Mouse (Mus musculus) T-cell, adult 2 months (primary cell): Measurements from ENCODE around the gene Zbtb32.

ENCODE experiments used
- DNase-seq: peaks from one replicate; pipeline ENCODE4 v3.0.0; 2022; ENCODE audit warnings: low spot score

Gene Zbtb32

GRCm38 (mm10) chr7:30600651-30601050 is 1.9 kb upstream of the Zbtb32 start:
- DNase-seq = no peak

DNA sequence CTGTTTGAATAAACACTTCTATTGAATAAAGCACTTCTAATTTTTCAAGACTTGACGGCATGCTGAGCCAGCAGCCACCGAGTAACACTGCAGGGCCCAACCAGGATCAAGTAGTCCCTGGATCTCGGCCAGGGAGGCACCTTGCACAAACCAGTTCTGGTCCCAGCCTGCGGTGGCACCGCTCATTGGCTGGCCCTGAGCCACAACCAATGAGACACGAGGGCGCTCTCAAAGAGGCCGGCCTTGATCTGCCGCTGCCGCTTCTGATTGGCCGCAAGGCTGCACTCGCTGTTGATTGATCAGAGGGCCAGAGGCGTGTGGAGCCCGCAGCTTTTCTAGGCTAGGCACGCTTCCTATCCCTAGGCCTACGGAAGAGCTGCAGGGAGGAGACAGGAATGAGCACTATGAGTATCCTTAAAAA is 1.2 kb upstream of the Zbtb32 start:
- DNase-seq = peak; percentile 48

GRCm38 (mm10) chr7:30596811-30597210 is 1.9 kb downstream of the Zbtb32 start:
- DNase-seq = no peak

DNA sequence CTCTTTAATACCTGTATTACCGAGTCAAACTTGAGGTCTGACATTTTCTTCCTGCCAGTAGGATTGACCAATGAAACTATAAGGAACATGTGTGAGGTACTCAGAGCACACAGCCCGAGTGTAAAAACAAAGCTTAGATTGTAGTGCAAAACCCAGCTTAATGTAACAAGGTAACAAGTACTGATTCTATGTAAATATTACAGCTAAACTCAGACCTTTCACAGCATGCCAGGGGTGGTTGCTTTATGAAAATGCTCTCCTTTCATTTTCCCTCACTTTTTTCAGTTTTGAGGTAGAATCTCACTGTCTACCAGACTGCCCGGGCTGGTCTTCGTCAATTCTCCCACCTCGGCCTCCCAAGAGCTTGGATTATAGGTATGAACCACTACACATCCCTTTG is 2.6 kb downstream of the Zbtb32 start:
- DNase-seq = no peak

DNA sequence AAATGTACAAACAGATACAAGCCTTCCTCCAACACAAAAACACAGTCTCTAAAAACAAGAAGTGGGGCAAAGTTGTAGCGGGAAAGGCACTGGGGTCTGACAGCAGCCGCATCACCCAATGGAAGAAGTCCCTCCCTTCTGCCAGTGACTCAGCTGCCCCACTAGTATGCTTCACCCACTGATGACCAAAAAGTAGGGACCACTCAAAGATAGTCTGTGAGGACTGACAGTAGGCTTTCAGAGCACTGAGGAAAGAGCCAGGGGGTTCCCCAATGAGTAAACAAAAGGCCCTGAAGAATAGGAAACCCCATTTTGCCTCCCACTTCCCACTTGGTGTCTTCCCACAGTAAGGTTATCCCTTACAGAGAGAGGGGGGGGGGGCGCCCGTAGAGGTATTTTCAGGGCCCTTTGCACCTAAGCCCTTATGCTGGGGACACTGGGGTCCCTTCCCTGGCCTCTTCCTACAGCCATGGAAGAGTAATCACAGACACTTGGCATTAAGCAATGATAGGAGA is 4.1 kb downstream of the Zbtb32 start:
- no peak for DNase-seq

DNA sequence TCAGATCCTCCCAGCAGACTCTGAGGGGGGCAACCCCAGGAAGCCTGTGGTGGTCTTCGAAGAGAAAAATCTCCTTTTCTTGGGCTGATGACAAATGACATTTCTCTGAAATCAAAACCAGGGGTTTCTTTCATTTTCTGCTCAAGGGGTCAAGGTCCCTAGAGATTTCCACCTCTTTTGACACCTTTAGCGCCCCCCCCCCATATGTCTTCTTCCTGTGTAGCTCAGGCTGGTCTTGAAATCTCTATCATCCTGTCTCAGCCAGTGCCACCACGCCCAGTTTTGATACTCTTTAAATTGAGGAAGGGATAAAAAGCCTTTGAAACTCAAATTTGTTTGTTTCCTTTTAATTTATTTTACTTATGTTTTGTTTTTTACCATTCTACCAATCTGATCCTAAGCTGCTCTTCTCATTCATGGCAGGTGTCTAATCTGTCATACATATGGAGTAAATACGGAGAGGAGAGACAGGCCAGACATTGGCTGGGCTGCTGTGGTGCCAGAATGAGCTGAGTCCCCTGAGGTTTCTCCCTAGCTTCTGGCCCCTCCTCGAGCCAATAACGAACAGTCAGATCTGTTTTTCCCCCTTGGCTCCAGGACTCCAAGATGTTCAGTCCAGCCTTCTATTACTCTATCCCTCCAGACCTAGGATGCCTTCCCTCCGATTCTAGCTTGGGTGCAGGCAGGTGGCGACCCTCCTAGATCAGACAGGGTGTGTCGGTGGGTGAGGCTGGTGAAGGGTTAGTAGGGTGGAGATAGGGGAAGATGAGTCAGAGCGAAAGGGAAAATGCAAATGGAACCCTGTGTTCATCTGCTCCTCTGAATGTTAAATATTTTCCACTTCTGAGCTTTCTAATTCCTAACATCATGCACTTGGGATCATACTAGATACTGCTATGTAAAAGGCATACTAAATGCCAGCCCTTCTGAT is 4.9 kb downstream of the Zbtb32 start:
- DNase-seq = no peak

DNA sequence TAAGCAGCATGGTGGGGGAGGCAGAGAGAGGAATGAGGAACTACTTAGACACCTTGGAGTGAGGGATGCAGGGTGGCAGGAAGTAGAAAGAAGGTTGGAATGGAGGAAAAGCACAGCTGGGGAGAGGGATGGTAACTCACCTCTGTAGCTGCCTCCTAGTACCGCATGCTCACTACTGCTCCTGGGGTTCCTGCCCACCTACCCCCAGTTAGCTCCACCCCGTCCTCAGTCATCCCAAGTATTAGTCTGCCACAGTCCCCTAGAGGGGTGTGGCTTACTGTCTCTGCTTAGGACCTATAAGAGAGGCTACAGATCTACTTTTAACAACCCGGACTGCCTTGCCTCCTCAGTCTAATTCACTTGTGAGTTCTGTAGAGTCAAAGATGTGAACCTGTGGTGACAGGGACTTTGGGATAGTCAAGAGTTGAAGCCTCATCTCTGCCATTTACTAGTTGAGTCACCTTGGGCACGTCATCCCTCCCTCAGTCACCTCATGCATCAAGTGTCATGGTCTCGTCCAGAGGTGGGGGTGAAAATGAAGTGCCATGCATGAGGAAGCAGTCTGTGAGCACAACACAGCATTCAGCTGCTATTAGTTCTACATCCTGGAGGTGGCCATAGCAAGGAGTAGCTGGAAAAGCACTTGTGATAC is 5.8 kb downstream of the Zbtb32 start:
- no peak for DNase-seq

DNA sequence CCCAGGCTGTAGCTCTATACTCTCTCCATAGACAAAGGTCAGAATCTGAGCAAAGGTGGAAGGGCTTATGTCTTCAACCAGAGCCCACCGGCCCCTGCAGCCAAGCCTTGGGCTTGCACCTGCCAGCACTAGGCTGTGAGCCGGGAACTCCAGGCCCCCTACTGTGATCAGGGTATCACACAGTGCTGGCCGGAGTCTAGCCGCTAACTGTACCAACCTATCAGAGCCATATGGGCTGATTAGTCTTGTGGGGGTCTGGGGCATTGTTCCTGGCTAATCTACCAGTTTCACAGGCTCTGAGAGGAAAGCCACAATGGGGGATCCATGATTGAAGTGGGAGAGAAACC is 7.1 kb downstream of the Zbtb32 start:
- no peak for DNase-seq

DNA sequence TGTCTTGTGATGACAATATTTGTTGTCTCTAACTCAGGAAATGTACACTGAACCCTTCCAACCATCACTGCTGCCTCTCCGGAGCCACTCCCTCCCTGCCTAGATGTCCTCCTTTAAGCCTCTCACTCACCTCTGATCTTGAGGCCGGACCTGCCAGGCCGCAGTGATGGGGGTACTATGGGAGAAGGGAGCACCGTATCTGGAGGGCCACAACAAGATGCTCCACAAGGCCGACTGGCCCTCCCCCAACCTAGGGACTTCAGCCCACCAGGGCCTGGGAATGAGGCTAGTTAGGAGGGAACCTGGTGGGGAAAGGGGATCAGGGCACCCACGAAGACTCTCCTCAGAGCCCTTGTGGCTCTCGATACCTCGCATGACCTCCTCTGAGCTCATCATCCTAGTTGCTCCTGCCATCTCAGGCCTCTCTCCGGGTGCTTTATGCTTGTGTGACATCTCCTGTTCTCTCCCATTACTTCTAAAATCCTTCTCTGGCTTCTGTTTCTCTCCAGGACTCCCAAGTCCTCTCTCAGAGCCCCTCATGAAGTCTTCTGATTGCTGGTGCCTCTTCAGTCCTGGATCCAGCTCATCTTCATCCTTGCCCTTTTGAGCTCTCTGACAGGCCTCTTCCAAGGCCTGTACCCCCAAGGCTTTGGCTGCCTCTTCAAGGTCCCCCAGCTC is 7.6 kb downstream of the Zbtb32 start:
- DNase-seq = no peak

DNA sequence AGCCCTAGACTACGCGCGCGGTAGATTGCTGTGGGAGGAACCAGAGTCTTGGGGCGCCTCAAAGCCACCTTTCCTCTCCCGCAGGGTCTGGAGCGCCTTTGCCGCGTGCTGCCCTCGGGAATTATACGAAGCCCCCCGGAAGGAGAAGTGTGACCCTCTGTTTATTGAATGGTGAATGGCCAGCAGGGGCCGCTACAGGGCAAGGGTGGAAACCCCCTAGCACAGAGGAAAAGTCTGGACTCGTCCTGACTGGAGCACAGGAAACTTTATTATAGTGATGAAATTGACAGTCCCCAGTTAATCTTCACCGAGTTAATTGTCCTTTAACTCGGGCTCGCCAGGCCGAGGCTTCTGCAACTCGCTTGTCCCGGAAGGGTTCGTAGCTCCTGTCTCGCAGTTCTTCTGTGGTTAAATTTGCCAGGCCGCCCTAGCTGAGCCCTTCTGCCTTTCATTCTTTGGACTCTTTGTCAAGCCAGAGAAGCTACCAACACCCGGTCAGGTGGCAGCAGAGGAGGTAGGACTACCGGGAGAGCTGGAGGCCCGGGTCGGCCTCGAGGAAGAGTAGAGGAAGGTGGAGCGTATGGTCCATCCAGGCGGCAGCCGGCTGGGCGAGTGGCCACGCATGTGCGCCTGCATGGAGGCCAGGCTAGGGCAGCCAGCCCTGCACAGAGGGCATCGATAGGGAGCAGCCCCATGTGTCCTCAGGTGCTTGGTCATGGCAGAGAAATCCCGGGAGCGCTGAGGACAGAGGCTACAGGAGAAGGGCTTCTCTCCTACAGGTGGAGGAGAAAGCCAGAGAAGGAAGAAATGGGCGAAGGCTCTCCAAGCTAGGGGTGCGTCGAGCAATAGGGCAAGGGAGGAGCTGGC is 9.0 kb downstream of the Zbtb32 start:
- DNase-seq = peak; percentile 60

DNA sequence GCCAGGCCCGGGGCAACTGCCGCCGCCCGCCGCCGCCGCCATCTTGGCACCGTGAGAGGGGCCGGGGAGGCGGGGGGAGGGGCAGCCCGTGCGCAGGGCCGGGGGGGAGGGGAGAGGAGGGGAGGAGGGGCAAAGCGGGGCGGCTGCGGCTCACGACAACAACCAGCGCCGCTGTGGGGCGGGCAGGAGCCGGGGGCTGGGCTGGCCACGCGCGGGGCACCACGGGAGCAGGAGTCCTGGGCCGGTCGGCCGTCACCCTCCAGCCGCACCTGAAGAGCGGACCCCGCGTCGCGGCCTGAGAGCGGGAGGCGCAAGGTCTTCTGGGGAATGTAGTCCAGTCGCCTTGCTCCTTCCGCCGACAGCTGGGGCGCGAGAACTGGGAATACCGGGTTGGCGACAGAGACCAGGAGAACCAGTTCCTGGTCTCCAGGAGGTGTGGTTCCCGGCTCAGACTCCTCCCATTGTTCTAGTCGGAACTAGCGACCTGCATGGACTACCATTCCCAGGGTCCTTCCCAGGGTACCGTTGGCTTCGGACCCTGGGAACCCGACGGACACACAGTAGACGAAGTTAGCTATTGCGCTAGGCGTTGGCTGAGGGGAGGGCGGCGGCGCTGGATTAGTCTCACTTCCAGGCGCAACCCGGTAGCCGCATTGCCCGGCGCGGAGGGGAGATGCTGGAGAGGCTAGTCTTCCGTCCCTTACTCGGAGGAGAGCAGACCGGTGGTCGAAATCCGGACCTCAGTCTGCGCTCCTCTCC is 9.9 kb downstream of the Zbtb32 start, which contains the start of gene Kmt2b:
Kmt2b (minus strand) TSS at position 51 of the 759 bp plus-strand sequence.
- peak; percentile 86 for DNase-seq

GRCm38 (mm10) chr7:30587842-30588667 is 10.7 kb downstream of the Zbtb32 start:
- DNase-seq = peak; percentile 62

DNA sequence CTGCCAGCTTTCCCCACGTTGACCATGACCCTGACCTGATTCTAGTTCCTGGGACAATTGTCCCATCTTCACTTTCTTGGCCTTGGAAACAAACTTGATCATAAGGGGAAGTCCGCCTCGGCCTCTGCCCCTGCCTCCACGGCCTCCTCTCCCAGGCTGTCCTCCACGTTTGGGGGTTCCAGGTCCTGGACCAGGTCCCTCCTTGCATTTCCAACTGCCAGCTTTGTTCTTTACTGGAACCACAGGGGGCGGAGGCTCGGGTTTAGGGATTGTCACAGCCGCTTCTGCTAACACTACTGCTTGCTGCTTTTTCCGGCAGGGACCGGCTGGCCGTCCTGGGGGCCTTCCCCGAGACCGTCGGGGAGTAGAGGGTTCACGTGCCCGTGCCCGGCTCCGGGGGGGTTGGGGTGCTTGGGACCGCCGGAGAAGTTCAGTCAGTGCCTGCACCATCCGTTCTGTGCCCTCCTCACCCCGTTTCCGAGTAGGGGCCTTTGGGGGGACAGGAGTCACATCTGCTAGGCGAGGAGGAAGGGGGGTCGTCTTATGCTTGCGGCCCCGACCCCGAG is 12.2 kb downstream of the Zbtb32 start:
- no peak for DNase-seq

DNA sequence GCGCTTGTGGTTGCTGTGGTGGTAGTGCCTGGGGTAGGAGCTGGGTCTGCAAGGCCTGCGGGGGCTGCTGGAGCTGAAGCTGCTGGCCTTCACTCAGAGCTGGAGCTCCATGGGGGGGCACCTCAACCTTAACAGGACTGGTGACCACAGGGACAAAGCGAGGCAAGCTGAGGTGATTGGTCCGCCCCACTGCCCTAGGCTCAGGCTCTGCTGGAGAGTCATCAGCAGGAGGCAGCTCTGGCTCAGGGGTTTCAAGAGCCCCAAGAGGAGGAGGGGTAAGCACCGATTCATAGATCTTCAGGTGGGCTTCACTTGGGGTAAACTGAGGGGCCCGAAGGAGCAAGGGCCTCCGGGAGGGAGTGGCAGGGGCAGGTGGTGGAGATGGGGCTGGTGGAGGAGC is 13.5 kb downstream of the Zbtb32 start:
- DNase-seq = no peak

- DNase-seq = no peak
Measured at GRCm38 (mm10) chr7:30584339-30584738, 14.4 kb downstream of the Zbtb32 start.

DNA sequence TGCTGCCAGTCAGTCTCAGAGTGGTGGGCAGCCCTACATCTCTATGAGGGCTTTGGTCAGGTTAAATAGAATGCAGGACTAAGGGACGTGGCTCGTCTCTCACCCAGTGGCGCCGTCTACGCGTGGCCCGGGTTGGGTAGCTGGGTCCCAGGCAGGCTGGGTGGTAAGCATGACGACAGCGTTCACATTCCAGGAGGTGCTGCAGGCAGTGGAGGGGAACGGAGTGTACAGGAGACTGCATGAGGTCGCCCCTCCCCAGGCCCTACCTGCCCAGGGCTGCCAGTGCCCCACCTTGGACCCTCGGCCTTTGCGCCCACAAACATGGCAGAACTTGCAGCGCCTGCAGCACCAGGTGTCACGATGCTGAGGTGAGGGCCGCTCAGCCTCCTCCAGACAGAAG is 17.2 kb downstream of the Zbtb32 start:
- DNase-seq = no peak

DNA sequence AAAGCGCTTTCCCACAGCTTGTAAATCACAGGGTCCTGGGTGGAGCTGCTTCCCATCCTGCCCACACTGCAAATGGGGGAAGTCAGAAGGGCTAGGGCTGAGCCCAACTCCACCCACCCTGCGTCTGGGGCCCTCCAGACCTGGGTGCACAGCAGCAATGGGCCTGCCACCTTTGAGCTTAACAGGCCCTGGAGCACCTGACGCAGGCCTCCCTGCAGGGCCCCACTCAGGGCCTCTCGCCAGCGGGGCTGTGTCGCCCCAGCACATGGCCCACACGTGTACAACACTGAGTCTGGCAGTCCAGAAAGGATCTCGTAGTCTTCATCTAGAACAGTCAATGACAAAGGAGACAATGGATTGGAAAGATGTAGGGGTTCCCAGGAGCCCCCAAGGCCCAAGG is 18.8 kb downstream of the Zbtb32 start:
- DNase-seq = no peak

DNA sequence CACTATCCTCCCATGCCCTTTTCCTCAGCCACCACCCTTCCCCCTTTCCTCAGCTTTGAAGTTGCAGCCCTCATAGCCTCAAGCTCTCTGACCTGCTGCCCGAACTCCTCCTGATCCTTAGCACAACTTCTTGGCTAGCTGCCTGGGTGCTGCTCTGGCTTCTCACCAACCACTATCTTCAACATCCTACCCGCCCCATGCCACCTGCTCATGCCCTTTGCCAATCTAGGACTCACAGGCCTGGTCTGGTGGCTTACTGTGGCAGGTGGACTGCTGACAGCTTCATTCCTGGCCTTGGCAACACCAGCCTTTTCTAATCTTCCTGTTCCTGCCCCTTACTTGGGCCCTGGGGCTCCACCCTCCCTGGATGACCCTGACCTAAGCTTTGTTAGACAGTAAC is 25.7 kb downstream of the Zbtb32 start:
- no peak for DNase-seq

- no peak for DNase-seq
Measured at GRCm38 (mm10) chr7:30572389-30572788, 26.3 kb downstream of the Zbtb32 start.

GRCm38 (mm10) chr7:30567555-30567954 is 31.2 kb downstream of the Zbtb32 start:
- DNase-seq = no peak
